Mouse (Mus musculus) gastrocnemius, adult 2 months (tissue): Measurements from ENCODE around the gene Clec11a. TPM values are rescaled to one million over a fixed set of nuclear protein-coding genes. Genes with fewer than 3 reads are reported as not detected.

Source experiments
- DNase-seq: peaks from one replicate; pipeline ENCODE4 v3.0.0; 2022
- H3K27ac ChIP-seq: fragments of 200-600 bp; 2 replicates; pipeline ENCODE4 v1.8.1; 2022; ENCODE audit warnings: mild to moderate bottlenecking
- H3K4me3 ChIP-seq: fragments of 200-600 bp; 2 replicates; pipeline ENCODE4 v1.8.1; 2022; ENCODE audit warnings: mild to moderate bottlenecking, moderate library complexity
- CTCF ChIP-seq: fragments of 200-600 bp; IDR thresholded peaks from 2 replicates; pipeline ENCODE4 v1.8.1; 2022; ENCODE audit warnings: antibody characterized with exemption, mild to moderate bottlenecking, moderate library complexity
- intact Hi-C: fragments of 180-260 bp; cut with DNase I; formaldehyde crosslinking; loops from one replicate; pipeline ENCODE4 v1.15.1; 2025
- total RNA-seq, 2 experiments: library from RNA; stranded (reverse); gene quantifications; 2 replicates each; pipeline ENCODE4 v1.2.3; 2021

The Clec11a gene
- total RNA-seq, 2 experiments from 2014 or later = 0.59 to 2.2 TPM

DNA sequence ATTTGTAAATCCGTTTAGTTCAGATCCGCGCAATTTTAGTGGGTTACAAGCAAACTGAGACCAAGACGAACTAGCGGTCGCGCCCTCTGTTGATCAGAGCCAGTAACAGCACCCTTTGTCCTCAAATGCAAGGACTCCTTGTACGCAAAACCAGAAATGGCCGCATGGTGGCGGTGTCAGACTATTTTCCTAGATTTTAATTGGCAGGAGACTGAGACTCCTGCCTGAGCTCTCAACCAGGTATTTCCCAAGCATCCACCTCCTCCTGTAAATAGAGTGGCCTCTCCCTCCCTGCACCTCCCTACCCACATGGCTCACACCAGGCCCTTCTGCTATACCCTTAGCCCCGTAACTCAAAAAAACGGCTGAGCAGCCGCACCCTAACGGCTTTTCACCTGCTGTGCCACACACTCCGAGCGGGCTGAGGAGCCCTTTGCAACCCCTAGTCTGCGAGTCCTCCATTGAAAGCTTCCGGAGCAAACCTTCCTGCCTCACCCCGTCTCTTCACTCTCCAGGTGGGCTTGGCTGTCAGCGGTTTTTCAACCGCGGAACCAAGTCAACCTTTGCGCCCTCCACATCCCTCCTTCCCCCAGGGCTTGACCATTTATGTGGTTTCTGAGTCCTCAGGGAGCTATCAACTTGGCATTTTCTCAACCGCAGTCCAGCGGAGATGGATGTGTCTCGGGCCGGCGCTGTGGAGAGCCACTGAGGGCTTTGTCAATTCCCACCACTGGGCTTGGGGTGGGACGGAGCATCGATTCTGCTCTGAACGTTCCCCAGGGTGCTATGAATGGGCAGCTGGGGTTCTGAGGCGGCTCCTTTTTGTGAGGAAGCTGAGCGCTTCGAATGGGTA is 43.7 kb downstream of the Clec11a start:
- no peak; the same call in 1 of the 2 replicates for TF ChIP-seq CTCF
- intact Hi-C loops = loop anchor here (1.0 to 5.0 kb wide), 5 partner anchors 16 to 299 kb away; partner anchors contain the start of genes 1700028J19Rik, 2410002F23Rik and Clec11a
- DNase-seq = peak; percentile 92
- no peak overlapping the region for H3K27ac ChIP-seq
- no peak overlapping the region for H3K4me3 ChIP-seq

DNA sequence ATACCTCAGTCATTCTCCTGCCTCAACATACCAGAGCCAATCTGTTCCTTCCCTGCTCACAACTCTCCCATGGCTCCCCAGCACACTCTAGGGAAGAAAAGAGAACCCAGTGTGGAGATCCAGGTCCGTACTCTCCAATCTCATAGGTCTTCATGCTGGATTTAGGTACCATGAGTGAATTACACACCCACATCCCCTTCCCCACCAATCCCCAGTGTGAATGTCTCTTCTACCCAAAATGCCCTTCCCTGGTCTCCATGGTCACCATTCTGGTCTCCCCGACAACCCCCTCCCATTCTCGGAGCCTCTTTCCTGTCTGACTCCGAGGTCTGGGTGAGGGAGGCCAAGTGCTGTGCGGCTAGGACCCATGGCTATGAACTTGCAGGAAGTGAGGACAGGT is 45.6 kb downstream of the Clec11a start, which contains the start of gene Gm15517:
Gene Gm15517, plus strand, starts transcription at position 301 of the 400 bp plus-strand sequence.
- no peak within 1 kb of the TSS for H3K27ac ChIP-seq
- H3K4me3 ChIP-seq = no peak within 1 kb of the TSS
- TF ChIP-seq CTCF = no peak
- intact Hi-C loops = loop anchor here (5.0 kb wide), 3 partner anchors 46 to 301 kb away; partner anchors contain the start of gene Clec11a
- no peak for DNase-seq

DNA sequence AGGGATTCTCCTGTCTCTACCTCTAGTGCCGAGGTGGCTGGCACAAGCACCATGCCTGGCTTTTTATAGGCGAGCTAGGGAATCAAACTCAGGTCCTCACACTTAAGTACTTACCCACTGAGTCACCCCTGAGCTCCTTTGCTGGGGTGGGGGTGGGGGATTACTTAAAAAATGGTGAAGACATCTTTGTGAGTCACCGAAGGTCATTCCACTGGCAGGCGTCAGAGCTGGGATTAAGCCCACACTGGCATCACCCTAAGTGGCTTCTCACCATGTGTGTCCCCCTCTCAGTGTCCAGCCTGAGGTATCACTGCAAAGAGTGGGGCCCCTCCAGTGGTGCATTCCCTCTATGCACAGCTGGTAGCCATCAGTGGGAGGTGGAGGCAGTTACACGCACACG is 46.3 kb downstream of the Clec11a start:
- no peak for TF ChIP-seq CTCF
- Histone ChIP-seq H3K4me3 (no peak overlapping the region), H3K27ac (no peak overlapping the region)
- no peak for DNase-seq
- intact Hi-C loops = loop anchor here (5.0 kb wide), 3 partner anchors 47 to 302 kb away; partner anchors contain the start of gene Clec11a

DNA sequence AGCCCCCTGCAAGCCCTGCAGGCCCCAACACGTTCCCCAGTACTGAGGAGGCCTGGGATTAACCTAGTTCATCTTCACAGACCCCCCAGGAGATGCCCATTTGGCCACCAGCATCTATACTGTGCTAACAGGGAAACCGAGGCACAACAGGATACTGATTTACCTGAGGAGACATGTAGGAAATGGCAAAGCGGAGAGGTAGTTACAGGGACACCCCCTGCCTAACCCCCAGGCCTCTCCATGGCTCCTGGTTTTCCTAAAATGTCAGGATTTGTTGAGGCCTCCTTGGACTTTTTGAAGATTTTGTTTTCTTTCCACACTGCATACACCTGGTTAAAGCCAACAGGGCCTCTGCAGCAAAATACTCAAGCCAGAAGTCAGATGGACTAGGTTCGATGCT is 49.4 kb downstream of the Clec11a start, which contains the start of gene Acp4:
Gene Acp4, minus strand, starts transcription at position 101 of the 400 bp plus-strand sequence.
- intact Hi-C loops = no loop called here
- no peak for DNase-seq
- no peak for TF ChIP-seq CTCF

DNA sequence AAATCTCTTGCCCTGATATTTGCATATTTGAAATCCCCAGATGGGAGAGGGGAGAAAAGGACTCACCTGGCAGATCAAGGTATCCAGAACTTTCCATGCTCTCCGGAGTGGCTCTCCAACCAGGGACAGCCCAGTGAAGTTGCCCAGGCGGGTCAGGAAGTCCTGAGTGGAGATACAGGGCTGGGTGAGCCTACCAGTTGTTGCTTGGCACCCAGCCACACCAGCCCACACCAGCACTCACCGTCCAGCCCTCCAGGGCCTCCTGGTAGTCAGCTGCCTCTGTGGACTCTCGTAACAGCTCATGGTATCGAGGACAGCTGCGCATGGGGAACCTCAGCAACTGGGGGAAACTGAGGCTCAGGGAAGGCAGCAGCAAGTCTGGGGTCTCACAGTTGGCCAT is 51.8 kb downstream of the Clec11a start:
- no peak overlapping the region for H3K4me3 ChIP-seq
- intact Hi-C loops = no loop called here
- H3K27ac ChIP-seq = no peak overlapping the region
- no peak for DNase-seq
- TF ChIP-seq CTCF = no peak

More for the DNA sequence above, 49.4 kb downstream of the Clec11a start, which contains the start of gene Acp4:
- Histone ChIP-seq H3K4me3 (no peak within 1 kb of the TSS), H3K27ac (no peak within 1 kb of the TSS)

DNA sequence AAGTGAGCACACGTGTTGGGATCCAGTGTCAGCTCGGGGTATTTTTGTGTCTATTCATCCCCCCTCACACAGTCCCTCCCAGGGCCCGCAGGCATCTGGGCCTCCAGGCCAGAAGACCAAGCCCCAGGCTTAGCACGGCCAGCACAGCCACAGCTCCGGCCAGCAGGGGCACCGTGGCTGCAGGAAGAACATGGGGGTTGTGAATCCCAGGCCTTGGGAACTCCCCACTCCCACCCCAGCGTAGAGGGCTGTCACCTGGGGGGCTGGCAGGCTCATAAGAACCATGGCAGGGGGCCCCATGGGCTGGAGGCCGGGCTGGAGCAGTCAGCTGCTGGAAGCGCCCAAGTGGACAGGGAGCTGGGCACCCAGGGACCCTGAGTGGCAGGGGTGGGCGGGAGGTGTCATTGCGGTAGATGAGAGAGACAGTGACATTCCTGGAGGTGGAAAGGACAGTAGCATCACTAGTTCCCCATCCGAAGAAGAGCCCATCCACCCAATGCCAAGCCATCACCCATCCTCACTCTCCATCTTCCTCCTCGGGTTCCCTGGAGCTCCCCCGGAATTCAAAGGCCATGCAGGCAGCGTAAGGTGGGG is 53.6 kb downstream of the Clec11a start:
- intact Hi-C loops = no loop called here
- TF ChIP-seq CTCF = no peak
- H3K4me3 ChIP-seq = no peak overlapping the region
- DNase-seq = no peak
- no peak overlapping the region for H3K27ac ChIP-seq

Other genes starting within 250 kb of the Clec11a start
- not detected for gene Klk1b21, start 204.6 kb downstream of the Clec11a start, total RNA-seq
- gene Klk1b22, start 194.2 kb downstream of the Clec11a start, total RNA-seq = not detected
- gene Klk1b16, start 170.1 kb downstream of the Clec11a start, total RNA-seq = not detected
- not detected for gene Klk1b24, start 118.7 kb downstream of the Clec11a start, total RNA-seq
- gene Klk1b3, start 108.7 kb downstream of the Clec11a start, total RNA-seq = not detected
- not detected for gene Klk1b4, start 99.5 kb downstream of the Clec11a start, total RNA-seq
- gene Klk1b5, start 91.0 kb downstream of the Clec11a start, total RNA-seq = not detected
- not detected for gene Klk1, start 81.5 kb downstream of the Clec11a start, total RNA-seq
- not detected for gene Gm36864, start 70.7 kb downstream of the Clec11a start, total RNA-seq
- gene 1700028J19Rik, start 60.2 kb downstream of the Clec11a start, total RNA-seq = not detected
- 1 to 10 TPM; 6.1 to 8.2 TPM for gene 2410002F23Rik, start 60.2 kb downstream of the Clec11a start, total RNA-seq
- not detected for gene Acp4, start 49.5 kb downstream of the Clec11a start, total RNA-seq
- not detected for gene Gm15517, start 45.5 kb downstream of the Clec11a start, total RNA-seq
- under 1 TPM; 0.31 to 0.59 TPM for gene Shank1, start 3.4 kb upstream of the Clec11a start, total RNA-seq
- 1 to 10 TPM; 2.3 to 3.6 TPM for gene Syt3, start 77.2 kb upstream of the Clec11a start, total RNA-seq
- gene 1700008O03Rik, start 78.9 kb upstream of the Clec11a start, total RNA-seq = not detected
- not detected for gene Lrrc4b, start 122.1 kb upstream of the Clec11a start, total RNA-seq
- not detected for gene Aspdh, start 158.5 kb upstream of the Clec11a start, total RNA-seq
- gene Josd2, start 161.1 kb upstream of the Clec11a start, total RNA-seq = 10 to 100 TPM; 51.0 to 57.0 TPM
- 10 to 100 TPM; 43.6 to 52.2 TPM for gene Emc10, start 189.6 kb upstream of the Clec11a start, total RNA-seq
- 1 to 10 TPM; 2.4 to 5.5 TPM for gene Fam71e1, start 189.7 kb upstream of the Clec11a start, total RNA-seq
- 1,000 to 10,000 TPM; 2,660 to 4,973 TPM for gene Mybpc2, start 217.8 kb upstream of the Clec11a start, total RNA-seq
- gene Spib, start 225.2 kb upstream of the Clec11a start, total RNA-seq = under 1 TPM in 1 of 2 experiments, not detected in 1; 0.08 TPM
- 1 to 10 TPM; 4.1 to 5.1 TPM for gene Pold1, start 241.9 kb upstream of the Clec11a start, total RNA-seq
- gene Nr1h2, start 247.0 kb upstream of the Clec11a start, total RNA-seq = 10 to 100 TPM; 40.6 to 42.7 TPM